Mouse (Mus musculus): ENCODE results near the gene Hfe2. TPM values are rescaled to one million over a fixed set of nuclear protein-coding genes. Genes with fewer than 3 reads are reported as not detected.

Gene Hfe2
- polyA plus RNA-seq, 1 experiment: not detected

- no peak for TF ChIP-seq GATA1 (IDR thresholded peaks at IDR 0.05; ENCODE audit: low read length)
Measured at GRCm38 (mm10) chr3:96554251-96554650, 29.3 kb downstream of the Hfe2 start.

GRCm38 (mm10) chr3:96555041-96555596 lies 30.1 kb downstream of the Hfe2 start:
- no peak for TF ChIP-seq GATA1 (IDR thresholded peaks at IDR 0.05; ENCODE audit: low read length)

- TF ChIP-seq GATA1 (IDR thresholded peaks at IDR 0.05; ENCODE audit: low read length): no peak
Measured at GRCm38 (mm10) chr3:96555999-96556614, 31.1 kb downstream of the Hfe2 start.

GRCm38 (mm10) chr3:96556651-96557635 lies 32.0 kb downstream of the Hfe2 start:
- TF ChIP-seq GATA1 (IDR thresholded peaks at IDR 0.05; ENCODE audit: low read length): no peak

GRCm38 (mm10) chr3:96557694-96558093 lies 32.7 kb downstream of the Hfe2 start, which contains the start of gene Txnip:
Gene Txnip, plus strand, starts transcription at chr3:96557957.
- TF ChIP-seq GATA1 (IDR thresholded peaks at IDR 0.05; ENCODE audit: low read length): no peak

- no peak for TF ChIP-seq GATA1 (IDR thresholded peaks at IDR 0.05; ENCODE audit: low read length)
Measured at GRCm38 (mm10) chr3:96558159-96558558, 33.2 kb downstream of the Hfe2 start.

- no peak for TF ChIP-seq GATA1 (IDR thresholded peaks at IDR 0.05; ENCODE audit: low read length)
Measured at GRCm38 (mm10) chr3:96558668-96559196, 33.8 kb downstream of the Hfe2 start.

- TF ChIP-seq GATA1 (IDR thresholded peaks at IDR 0.05; ENCODE audit: low read length): no peak
Measured at GRCm38 (mm10) chr3:96559398-96559910, 34.5 kb downstream of the Hfe2 start.

- no peak for TF ChIP-seq GATA1 (IDR thresholded peaks at IDR 0.05; ENCODE audit: low read length)
Measured at GRCm38 (mm10) chr3:96559911-96560850, 35.2 kb downstream of the Hfe2 start.

- no peak for TF ChIP-seq GATA1 (IDR thresholded peaks at IDR 0.05; ENCODE audit: low read length)
Measured at GRCm38 (mm10) chr3:96560881-96561668, 36.1 kb downstream of the Hfe2 start.

GRCm38 (mm10) chr3:96561946-96562681 lies 37.1 kb downstream of the Hfe2 start:
- no peak for TF ChIP-seq GATA1 (IDR thresholded peaks at IDR 0.05; ENCODE audit: low read length)

GRCm38 (mm10) chr3:96563267-96563666 lies 38.3 kb downstream of the Hfe2 start:
- TF ChIP-seq GATA1 (IDR thresholded peaks at IDR 0.05; ENCODE audit: low read length): no peak
